ENCODE assay signal across 21 mouse cellular contexts in the genomic region with DNA sequence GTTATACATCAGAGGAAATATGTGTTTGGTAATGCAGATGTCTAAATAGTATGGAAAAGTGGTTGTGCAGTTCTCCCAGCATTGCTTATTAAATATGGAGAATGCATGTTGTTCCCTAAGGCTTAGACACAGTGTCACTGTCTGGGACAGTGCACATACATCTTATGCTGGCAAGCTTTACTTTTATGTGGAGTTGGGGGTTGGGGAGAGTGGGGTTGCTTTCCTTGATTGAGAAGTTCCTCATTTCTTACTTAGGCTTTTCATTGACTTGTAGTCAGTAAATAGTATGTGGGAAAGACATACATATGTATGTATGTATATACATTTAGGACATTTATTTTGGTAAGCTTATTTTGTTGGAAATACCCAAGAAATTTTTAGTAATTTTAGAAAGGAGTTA.
"Had no signal": no experiment of that assay in that cellular context is flagged by ENCODE, and none has a peak within 500 bp of the region (broad histone marks: within the 10 kb centered on the region; RNA-seq: fewer than 3 reads in every experiment).

No protein-coding gene starts in this region.

- ATAC-seq: intestine, postnatal 0 days had no signal

- H3K27me3 ChIP-seq: kidney, embryonic 15.5 days; limb, embryonic 12.5 days; limb, embryonic 15.5 days; liver, embryonic 15.5 days had no signal

- H3K9ac ChIP-seq: kidney, embryonic 15.5 days; limb, embryonic 12.5 days; limb, embryonic 15.5 days; liver, embryonic 15.5 days had no signal

- H3K9me3 ChIP-seq: kidney, embryonic 15.5 days; limb, embryonic 12.5 days; limb, embryonic 15.5 days; liver, embryonic 15.5 days had no signal

- H3K4me3 ChIP-seq: kidney, embryonic 15.5 days; limb, embryonic 12.5 days; limb, embryonic 15.5 days had no signal

- H3K4me2 ChIP-seq: kidney, embryonic 15.5 days; limb, embryonic 12.5 days; limb, embryonic 15.5 days; midbrain, embryonic 11.5 days had no signal

- H3K27ac ChIP-seq: kidney, embryonic 15.5 days; limb, embryonic 12.5 days; limb, embryonic 15.5 days; liver, embryonic 15.5 days; stomach, postnatal 0 days had no signal

- DNase-seq: kidney, adult 8-10 months; kidney, postnatal 10 days; kidney, postnatal 36 days; left cerebral cortex, postnatal 4 days; lung, adult 2 months; lung, postnatal 14 days; lung, postnatal 4 days; midbrain, embryonic 14.5 days; right cerebral cortex, adult 18-20 months; right cerebral cortex, postnatal 14 days; right cerebral cortex, postnatal 4 days; thymus, adult 2 months; thymus, postnatal 14 days; thymus, postnatal 4 days had no signal
